Mouse (Mus musculus) C2C12 (cell line): Measurements from ENCODE around the gene Gpc6.

Experiments
- CEBPB ChIP-seq: IDR thresholded peaks from one replicate; pipeline ENCODE4 v1.6.1; 2011; ENCODE audit warnings: low read depth, mild to moderate bottlenecking, control low read depth, moderate library complexity
- CTCF ChIP-seq: IDR thresholded peaks from one replicate; pipeline ENCODE4 v1.5.1; 2011; ENCODE audit not compliant: control insufficient read depth, insufficient read depth, insufficient read length
- USF1 ChIP-seq: IDR thresholded peaks from one replicate; pipeline ENCODE4 v1.6.1; 2011; ENCODE audit warnings: low read depth, mild to moderate bottlenecking, control low read depth, moderate library complexity

GRCm38 (mm10) chr14:116945975-116946374 is 20.9 kb downstream of the Gpc6 start:
- TF ChIP-seq USF1 (no peak), CTCF (no peak), CEBPB (no peak)
